Mouse (Mus musculus): ENCODE measurements around the gene Jak1. TPM values are rescaled to one million over a fixed set of nuclear protein-coding genes. Genes with fewer than 3 reads are reported as not detected.

Jak1 gene
- polyA plus RNA-seq, 1 experiment from 2014 or later = 85.0 TPM

DNA sequence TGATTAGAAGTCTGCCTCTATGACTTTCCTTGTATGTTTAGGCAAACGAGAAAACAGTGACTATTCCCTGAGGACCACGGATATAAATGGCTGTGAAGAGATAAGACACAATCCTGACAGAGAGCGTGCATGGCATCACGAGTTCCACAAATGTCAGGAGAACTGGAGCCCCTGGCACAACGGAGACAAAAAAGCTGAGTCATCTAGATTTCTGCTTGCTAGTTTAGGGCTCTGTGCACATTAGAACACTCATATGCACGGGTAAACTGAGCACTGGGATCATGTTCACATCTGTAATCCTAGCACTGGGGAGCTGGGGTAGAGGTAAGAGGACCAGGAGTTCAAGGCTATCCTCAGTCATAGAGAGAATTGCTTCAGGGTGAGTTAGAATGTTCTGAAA lies 85.2 kb downstream of the Jak1 start:
- H3K4me1 ChIP-seq (ENCODE audit: insufficient read depth) = no peaks in the 10 kb centered on the region
- no peaks in the 10 kb centered on the region for H3K9me3 ChIP-seq (ENCODE audit: low read depth, low read length)
- H3K9ac ChIP-seq = no peak overlapping the region
- H3K27me3 ChIP-seq (ENCODE audit: insufficient read depth, low read length) = no peaks in the 10 kb centered on the region
- no peak overlapping the region for H3K27ac ChIP-seq (ENCODE audit: low read depth)
- no peak for TF ChIP-seq CTCF (IDR thresholded peaks at IDR 0.05; ENCODE audit: low read depth)
- ATAC-seq (ENCODE audit: insufficient read depth) = no peak
- H3K4me2 ChIP-seq = no peak overlapping the region
- peaks cover 24% of the 10 kb centered on the region for H3K36me3 ChIP-seq (ENCODE audit: insufficient read depth)
- 66% methylated on average over 6 of the region's 6 CpGs for WGBS
- no peak for DNase-seq
- no peak overlapping the region for H3K4me3 ChIP-seq (ENCODE audit: low read depth, low read length)

DNA sequence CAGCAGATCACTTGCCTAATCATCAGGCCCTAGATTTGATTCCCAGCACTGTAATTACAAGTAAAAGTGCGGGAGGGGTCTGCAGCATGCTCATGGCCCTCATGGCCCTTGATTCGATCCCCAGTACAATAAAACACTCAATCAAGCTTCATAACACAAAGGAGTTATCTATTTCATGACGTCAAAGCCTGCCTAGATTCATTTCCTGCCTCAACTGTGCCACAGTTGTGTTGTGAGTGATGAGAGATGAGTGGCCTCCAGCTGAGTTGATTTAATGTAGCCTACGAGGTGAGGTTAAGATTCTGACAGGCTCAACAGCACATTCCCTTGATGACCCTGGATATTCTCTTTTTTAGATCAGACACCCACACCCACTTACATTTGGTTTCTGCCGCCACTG lies 86.0 kb downstream of the Jak1 start:
- Histone ChIP-seq H3K9ac (no peak overlapping the region), H3K27ac (ENCODE audit: low read depth) (no peak overlapping the region), H3K4me1 (ENCODE audit: insufficient read depth) (no peaks in the 10 kb centered on the region), H3K4me2 (no peak overlapping the region), H3K4me3 (ENCODE audit: low read depth, low read length) (no peak overlapping the region), H3K27me3 (ENCODE audit: insufficient read depth, low read length) (no peaks in the 10 kb centered on the region), H3K36me3 (ENCODE audit: insufficient read depth) (peaks cover 28% of the 10 kb centered on the region), H3K9me3 (ENCODE audit: low read depth, low read length) (no peaks in the 10 kb centered on the region)
- WGBS = 59% methylated on average over 5 of the region's 5 CpGs
- DNase-seq (no peak), ATAC-seq (ENCODE audit: insufficient read depth) (no peak)
- TF ChIP-seq CTCF (IDR thresholded peaks at IDR 0.05; ENCODE audit: low read depth) = no peak

DNA sequence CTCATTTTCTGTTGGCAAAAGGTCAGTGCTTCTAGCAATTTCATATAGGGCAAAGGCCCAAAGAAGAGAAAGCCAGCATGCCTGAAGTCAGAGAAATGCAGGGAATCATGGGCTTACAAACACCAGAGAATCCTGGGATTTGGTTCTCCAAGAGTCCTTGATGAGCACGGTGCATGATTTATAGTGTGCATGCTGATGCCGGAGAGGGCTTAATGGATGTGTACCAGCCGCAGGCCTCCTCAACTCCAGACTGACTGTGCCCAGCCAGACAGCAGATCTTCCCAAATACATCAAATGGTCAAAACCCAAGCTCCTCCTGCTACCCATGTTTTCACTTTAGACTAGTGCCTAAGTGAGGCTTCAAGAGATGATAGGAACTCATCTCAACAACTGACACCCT lies 87.3 kb downstream of the Jak1 start:
- DNase-seq (no peak), ATAC-seq (ENCODE audit: insufficient read depth) (no peak)
- no peak for TF ChIP-seq CTCF (IDR thresholded peaks at IDR 0.05; ENCODE audit: low read depth)
- Histone ChIP-seq H3K36me3 (ENCODE audit: insufficient read depth) (peaks cover 34% of the 10 kb centered on the region; the same call in 1 of the 2 replicates), H3K4me1 (ENCODE audit: insufficient read depth) (no peaks in the 10 kb centered on the region), H3K4me3 (ENCODE audit: low read depth, low read length) (no peak overlapping the region), H3K9me3 (ENCODE audit: low read depth, low read length) (no peaks in the 10 kb centered on the region), H3K9ac (no peak overlapping the region), H3K27me3 (ENCODE audit: insufficient read depth, low read length) (no peaks in the 10 kb centered on the region), H3K27ac (ENCODE audit: low read depth) (no peak overlapping the region), H3K4me2 (no peak overlapping the region)
- WGBS = 60% methylated on average over 3 of the region's 3 CpGs

DNA sequence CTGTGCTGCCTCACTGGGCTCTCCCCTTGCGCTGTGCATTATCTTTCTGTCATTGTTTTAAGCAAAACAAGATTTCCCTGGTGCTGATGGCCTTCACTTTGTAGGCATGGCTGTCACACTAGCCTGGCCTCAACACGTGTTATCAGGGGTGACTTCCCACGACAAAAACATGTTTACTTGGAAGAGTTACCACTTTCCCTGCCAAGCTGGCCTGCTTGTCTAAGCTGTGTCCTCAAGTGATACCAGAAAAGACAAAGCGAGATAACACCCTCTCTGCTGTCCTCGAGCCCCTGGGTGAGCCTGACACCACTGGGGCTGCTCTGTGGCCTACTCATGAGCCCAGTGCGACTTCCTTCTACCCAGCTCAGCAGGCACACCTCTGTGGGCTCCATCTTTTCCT lies 89.0 kb downstream of the Jak1 start:
- Histone ChIP-seq H3K9ac (no peak overlapping the region), H3K9me3 (ENCODE audit: low read depth, low read length) (no peaks in the 10 kb centered on the region), H3K36me3 (ENCODE audit: insufficient read depth) (peaks cover 33% of the 10 kb centered on the region; the same call in 1 of the 2 replicates), H3K27ac (ENCODE audit: low read depth) (no peak overlapping the region), H3K4me3 (ENCODE audit: low read depth, low read length) (no peak overlapping the region), H3K4me2 (no peak overlapping the region), H3K27me3 (ENCODE audit: insufficient read depth, low read length) (no peaks in the 10 kb centered on the region), H3K4me1 (ENCODE audit: insufficient read depth) (no peaks in the 10 kb centered on the region)
- 53% methylated on average over 6 of the region's 6 CpGs for WGBS
- DNase-seq (no peak), ATAC-seq (ENCODE audit: insufficient read depth) (peak; percentile 41; the same call in 1 of the 2 replicates)
- TF ChIP-seq CTCF (IDR thresholded peaks at IDR 0.05; ENCODE audit: low read depth) = no peak

DNA sequence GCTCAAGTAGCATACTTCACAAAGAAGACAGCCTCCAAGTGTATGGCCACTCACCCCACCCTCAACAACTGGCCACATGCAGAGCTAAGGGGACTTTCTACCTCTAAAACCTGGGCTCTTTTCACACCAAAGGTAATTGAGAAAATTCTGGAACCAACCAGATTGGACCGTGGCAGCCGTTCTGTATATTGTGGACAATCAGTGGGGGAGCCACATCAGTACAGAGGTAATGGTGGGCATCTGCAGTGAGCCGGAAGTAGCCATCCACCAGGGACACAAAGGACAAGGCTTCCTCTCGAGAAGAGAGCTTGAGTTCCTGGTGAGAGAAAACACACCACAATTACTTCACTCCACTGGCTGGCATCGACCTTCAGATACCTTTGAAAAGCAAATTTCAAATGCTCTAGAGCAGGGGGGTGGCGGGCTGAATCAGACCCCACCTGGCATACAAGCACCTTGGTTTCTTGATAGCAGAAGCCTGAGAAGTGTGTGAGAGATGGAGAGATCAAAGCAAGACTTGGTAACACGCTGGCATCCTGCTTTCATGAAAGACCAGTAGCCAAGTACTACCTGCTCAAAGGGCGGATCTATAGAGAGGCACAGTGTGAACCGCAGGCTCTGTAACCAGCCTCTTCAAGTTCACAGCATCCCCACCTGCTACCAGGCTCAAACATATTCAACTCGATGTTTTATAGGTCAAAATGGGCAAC lies 90.0 kb downstream of the Jak1 start:
- H3K27ac ChIP-seq (ENCODE audit: low read depth) = no peak overlapping the region
- DNase-seq (no peak), ATAC-seq (ENCODE audit: insufficient read depth) (no peak)
- H3K4me2 ChIP-seq = no peak overlapping the region
- 78% methylated on average over 10 of the region's 10 CpGs for WGBS
- H3K9ac ChIP-seq = no peak overlapping the region
- no peak for TF ChIP-seq CTCF (IDR thresholded peaks at IDR 0.05; ENCODE audit: low read depth)
- no peak overlapping the region for H3K4me3 ChIP-seq (ENCODE audit: low read depth, low read length)
- H3K27me3 ChIP-seq (ENCODE audit: insufficient read depth, low read length) = no peaks in the 10 kb centered on the region
- no peaks in the 10 kb centered on the region for H3K9me3 ChIP-seq (ENCODE audit: low read depth, low read length)
- H3K4me1 ChIP-seq (ENCODE audit: insufficient read depth) = no peaks in the 10 kb centered on the region
- H3K36me3 ChIP-seq (ENCODE audit: insufficient read depth) = peaks cover 37% of the 10 kb centered on the region; the same call in 1 of the 2 replicates

DNA sequence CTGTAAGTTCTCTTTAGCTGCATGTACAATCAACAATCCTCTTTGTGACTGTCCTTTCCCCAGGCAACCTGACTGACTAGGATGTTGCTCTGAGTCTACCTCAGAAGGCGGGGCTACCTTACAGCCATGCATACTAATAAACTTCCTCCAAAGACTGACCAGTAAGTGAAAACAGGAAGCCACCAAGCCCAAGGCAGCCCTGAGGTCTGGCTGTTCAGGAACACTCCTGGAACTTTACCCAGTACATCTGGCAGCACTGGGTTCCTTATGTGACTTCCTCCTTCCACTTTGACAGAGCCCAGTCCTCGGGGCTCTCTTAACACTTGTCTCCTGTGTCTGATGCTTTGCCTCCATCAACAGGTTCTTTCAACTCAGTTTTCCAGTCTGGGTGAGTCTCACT lies 92.3 kb downstream of the Jak1 start:
- ATAC-seq (ENCODE audit: insufficient read depth) (no peak), DNase-seq (peak; percentile 7)
- Histone ChIP-seq H3K27me3 (ENCODE audit: insufficient read depth, low read length) (no peaks in the 10 kb centered on the region), H3K4me3 (ENCODE audit: low read depth, low read length) (no peak overlapping the region), H3K36me3 (ENCODE audit: insufficient read depth) (peaks cover 46% of the 10 kb centered on the region), H3K27ac (ENCODE audit: low read depth) (no peak overlapping the region), H3K4me2 (no peak overlapping the region), H3K9me3 (ENCODE audit: low read depth, low read length) (no peaks in the 10 kb centered on the region), H3K9ac (no peak overlapping the region), H3K4me1 (ENCODE audit: insufficient read depth) (no peaks in the 10 kb centered on the region)
- TF ChIP-seq CTCF (IDR thresholded peaks at IDR 0.05; ENCODE audit: low read depth) = no peak
- 80% methylated on average over 2 of the region's 2 CpGs for WGBS

DNA sequence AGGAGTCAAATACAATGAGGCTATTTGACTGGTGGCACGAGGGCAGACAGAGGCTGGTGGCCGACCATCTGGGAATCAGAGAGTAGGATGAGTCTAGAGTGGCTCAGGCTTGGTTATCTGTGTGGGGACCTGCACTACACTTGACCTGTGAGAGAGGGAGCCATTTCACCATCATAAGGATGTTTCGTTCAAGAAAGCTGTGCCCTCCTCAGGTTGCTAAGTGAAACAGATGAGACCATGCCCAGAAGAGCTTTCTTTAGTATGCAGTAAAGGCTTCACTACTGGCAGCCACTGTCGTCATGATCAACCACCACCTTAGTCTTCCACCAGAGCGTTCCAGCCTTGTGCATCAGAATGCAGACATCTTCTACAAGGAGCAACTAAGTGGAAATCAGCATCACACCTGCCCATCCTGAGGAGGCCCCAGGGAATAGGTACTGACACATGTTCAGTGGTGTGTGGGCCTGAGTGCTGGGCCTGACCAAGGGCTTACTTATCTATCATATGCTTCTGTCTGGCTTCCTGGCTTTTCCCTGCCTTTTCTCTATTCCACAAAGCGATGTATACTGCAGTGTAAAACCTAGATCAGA lies 96.8 kb downstream of the Jak1 start:
- Histone ChIP-seq H3K9ac (no peak overlapping the region), H3K36me3 (ENCODE audit: insufficient read depth) (peaks cover 40% of the 10 kb centered on the region), H3K4me3 (ENCODE audit: low read depth, low read length) (no peak overlapping the region), H3K9me3 (ENCODE audit: low read depth, low read length) (no peaks in the 10 kb centered on the region), H3K4me1 (ENCODE audit: insufficient read depth) (no peaks in the 10 kb centered on the region), H3K27ac (ENCODE audit: low read depth) (no peak overlapping the region), H3K4me2 (no peak overlapping the region), H3K27me3 (ENCODE audit: insufficient read depth, low read length) (no peaks in the 10 kb centered on the region)
- TF ChIP-seq CTCF (IDR thresholded peaks at IDR 0.05; ENCODE audit: low read depth) = peak; percentile 67
- DNase-seq (peak; percentile 60), ATAC-seq (ENCODE audit: insufficient read depth) (peak; percentile 41; the same call in 1 of the 2 replicates)
- WGBS = 48% methylated on average over 6 of the region's 6 CpGs

Measured in lung, embryonic 14.5 days (tissue).